Mouse (Mus musculus) stomach, postnatal 0 days (tissue): Measurements from ENCODE around the gene Atoh8. TPM values are rescaled to one million over a fixed set of nuclear protein-coding genes. Genes with fewer than 3 reads are reported as not detected.

Experiments
- ATAC-seq: fragments of 200-750 bp; cut with Nextera tagmentation; 2 replicates; pipeline ENCODE4 v1.8.0; 2017; ENCODE audit not compliant: low FRiP score, low TSS enrichment
- DNase-seq: peaks from one replicate; pipeline ENCODE4 v3.0.0-alpha.2; 2016; ENCODE audit warnings: low spot score
- H3K27ac ChIP-seq: fragments of 300-500 bp; sonication (generic); replicated peaks from 2 replicates; pipeline ENCODE4 v1.5.1; 2014; ENCODE audit warnings: mild to moderate bottlenecking, control low read depth
- H3K27me3 ChIP-seq: fragments of 300-500 bp; sonication (generic); 2 replicates; pipeline ENCODE4 v1.6.1; 2014; ENCODE audit warnings: low read length; ENCODE audit not compliant: control insufficient read depth, insufficient read depth
- H3K36me3 ChIP-seq: fragments of 300-500 bp; sonication (generic); 2 replicates; pipeline ENCODE4 v1.6.1; 2014; ENCODE audit warnings: low read length, mixed read lengths; ENCODE audit not compliant: control insufficient read depth, insufficient read depth
- H3K4me1 ChIP-seq: fragments of 300-500 bp; sonication (generic); replicated peaks from 2 replicates; pipeline ENCODE4 v1.6.1; 2014; ENCODE audit warnings: antibody characterized with exemption; ENCODE audit not compliant: control insufficient read depth, insufficient read depth
- H3K4me2 ChIP-seq: fragments of 300-500 bp; sonication (generic); replicated peaks from 2 replicates; pipeline ENCODE4 v1.6.1; 2014; ENCODE audit warnings: low read depth, mild to moderate bottlenecking, control low read depth, moderate library complexity
- H3K4me3 ChIP-seq: fragments of 300-500 bp; sonication (generic); 2 replicates; pipeline ENCODE4 v1.5.1; 2014; ENCODE audit warnings: low read depth, low read length, control low read depth
- H3K9ac ChIP-seq: fragments of 300-500 bp; sonication (generic); 2 replicates; pipeline ENCODE4 v1.6.1; 2014; ENCODE audit warnings: mild to moderate bottlenecking, low read length, control low read depth, mixed read lengths
- H3K9me3 ChIP-seq: fragments of 300-500 bp; sonication (generic); 2 replicates; pipeline ENCODE4 v1.6.1; 2016; ENCODE audit warnings: low read length; ENCODE audit not compliant: control insufficient read depth
- CTCF ChIP-seq: IDR thresholded peaks from 2 replicates; pipeline ENCODE4 v1.5.1; 2016; ENCODE audit warnings: antibody characterized with exemption, low read depth, mild to moderate bottlenecking, moderate library complexity
- EP300 ChIP-seq: optimal IDR thresholded peaks from 2 replicates; pipeline ENCODE3; 2016; ENCODE audit warnings: antibody characterized with exemption
- WGBS: fragments of 180-500 bp; shearing (Covaris S2); extraction: QIAGEN DNeasy Blood & Tissue Kit; methylation state at CpG from one replicate; pipeline ENCODE4 v1.1.7; 2014; 5-methylcytosine and 5-hydroxymethylcytosine counted together
- polyA plus RNA-seq: library from polyadenylated mRNA; unstranded; fragments of >200 nt; fragmentation: Nextera tagmentation; extraction: Ambion mirVana; gene quantifications from 2 replicates; pipeline ENCODE4 v1.2.1, GENCODE M21; 2015

The Atoh8 gene
- polyA plus RNA-seq, 1 experiment from 2014 or later: 5.5 TPM

DNA sequence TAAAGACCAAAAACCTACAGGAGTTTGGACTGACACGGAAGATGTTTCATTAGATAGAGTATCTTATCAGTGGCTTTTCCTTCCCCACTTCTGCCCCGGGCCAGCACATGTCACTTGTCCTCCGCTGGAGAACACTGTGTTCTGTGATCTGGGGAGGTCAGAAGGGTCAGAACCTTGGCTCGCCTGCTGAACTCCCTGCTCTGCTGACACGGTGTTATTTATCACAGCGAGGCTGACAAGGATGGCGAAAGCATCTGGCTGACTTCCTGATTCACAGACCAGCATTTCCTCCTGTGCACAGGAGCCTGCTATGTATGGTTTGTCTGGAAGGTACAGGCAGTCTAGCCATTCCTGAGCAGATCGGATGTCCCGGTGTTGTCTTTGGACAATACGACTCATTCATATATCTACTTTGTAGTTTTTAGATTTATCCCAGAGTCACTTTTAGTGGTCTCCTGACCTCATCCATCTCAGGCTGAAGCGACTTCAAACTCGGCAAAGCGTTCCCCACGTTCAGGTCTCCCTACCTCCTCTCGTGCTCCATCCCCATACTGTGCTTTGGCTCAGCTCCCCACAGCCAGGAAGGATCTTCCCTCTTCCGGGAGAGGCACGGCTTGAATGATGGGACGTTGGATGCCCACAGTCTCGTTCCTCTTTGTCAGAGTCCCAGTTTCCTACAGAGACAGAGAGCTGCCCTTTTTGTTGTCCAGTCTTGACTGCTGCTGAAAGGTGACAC is 73.1 kb downstream of the Atoh8 start:
- peak; percentile 40; the same call in 1 of the 2 replicates for ATAC-seq
- Histone ChIP-seq H3K36me3 (no peaks in the 10 kb centered on the region), H3K27ac (no peak overlapping the region), H3K27me3 (no peaks in the 10 kb centered on the region), H3K9me3 (no peaks in the 10 kb centered on the region), H3K4me3 (no peak overlapping the region), H3K4me1 (no peaks in the 10 kb centered on the region), H3K9ac (no peak overlapping the region), H3K4me2 (no peak overlapping the region)
- TF ChIP-seq CTCF (no peak), EP300 (no peak)
- no peak for DNase-seq
- WGBS: 26% methylated on average over 19 of the region's 19 CpGs

DNA sequence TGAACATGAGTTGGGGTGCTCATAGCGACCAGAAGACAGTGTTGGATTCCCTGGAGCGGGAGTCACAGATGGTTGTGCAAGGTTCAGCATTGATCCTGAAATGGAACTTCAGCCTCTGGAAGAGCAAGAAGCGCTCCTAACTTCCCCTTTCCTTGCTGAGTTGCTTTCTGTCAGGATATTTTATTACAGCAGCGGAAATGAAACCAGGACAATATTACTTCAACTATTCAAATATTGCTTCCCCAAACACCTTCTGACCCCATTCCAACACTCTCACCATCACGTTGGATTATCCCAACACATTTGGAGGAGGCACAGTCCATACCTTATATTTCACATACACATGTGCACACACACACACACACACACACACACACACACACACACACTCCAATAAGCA is 73.6 kb downstream of the Atoh8 start:
- no peaks in the 10 kb centered on the region for H3K9me3 ChIP-seq
- H3K4me2 ChIP-seq: no peak overlapping the region
- no peak overlapping the region for H3K4me3 ChIP-seq
- H3K9ac ChIP-seq: no peak overlapping the region
- TF ChIP-seq CTCF (no peak), EP300 (no peak)
- H3K4me1 ChIP-seq: no peaks in the 10 kb centered on the region
- no peak for DNase-seq
- H3K27ac ChIP-seq: no peak overlapping the region
- WGBS: 70% methylated on average over 5 of the region's 5 CpGs
- no peaks in the 10 kb centered on the region for H3K36me3 ChIP-seq
- H3K27me3 ChIP-seq: no peaks in the 10 kb centered on the region
- ATAC-seq: no peak

DNA sequence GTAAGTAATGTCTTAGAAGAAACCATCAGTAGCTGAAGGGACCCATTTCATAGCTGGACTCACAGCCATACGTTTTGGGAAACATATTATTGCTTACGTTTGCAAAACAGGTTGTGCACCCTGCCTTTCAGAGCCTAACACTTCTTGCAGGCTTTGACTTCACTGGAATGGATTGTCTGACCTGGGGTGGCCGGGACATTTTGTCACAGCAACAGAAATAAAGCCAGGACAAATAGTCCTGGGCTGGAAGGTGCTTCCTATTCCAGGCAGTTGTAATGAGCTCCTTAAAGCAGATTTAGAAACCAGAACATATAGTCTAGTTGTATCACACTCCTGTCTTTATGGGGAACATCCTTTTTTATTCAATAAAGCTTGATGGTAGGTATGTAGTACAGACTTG is 74.4 kb downstream of the Atoh8 start:
- Histone ChIP-seq H3K4me3 (no peak overlapping the region), H3K27ac (no peak overlapping the region), H3K9me3 (no peaks in the 10 kb centered on the region), H3K4me1 (no peaks in the 10 kb centered on the region), H3K9ac (no peak overlapping the region), H3K4me2 (no peak overlapping the region), H3K27me3 (no peaks in the 10 kb centered on the region), H3K36me3 (no peaks in the 10 kb centered on the region)
- DNase-seq (no peak), ATAC-seq (no peak)
- WGBS: 80% methylated on average over 3 of the region's 3 CpGs
- TF ChIP-seq EP300 (no peak), CTCF (no peak)

DNA sequence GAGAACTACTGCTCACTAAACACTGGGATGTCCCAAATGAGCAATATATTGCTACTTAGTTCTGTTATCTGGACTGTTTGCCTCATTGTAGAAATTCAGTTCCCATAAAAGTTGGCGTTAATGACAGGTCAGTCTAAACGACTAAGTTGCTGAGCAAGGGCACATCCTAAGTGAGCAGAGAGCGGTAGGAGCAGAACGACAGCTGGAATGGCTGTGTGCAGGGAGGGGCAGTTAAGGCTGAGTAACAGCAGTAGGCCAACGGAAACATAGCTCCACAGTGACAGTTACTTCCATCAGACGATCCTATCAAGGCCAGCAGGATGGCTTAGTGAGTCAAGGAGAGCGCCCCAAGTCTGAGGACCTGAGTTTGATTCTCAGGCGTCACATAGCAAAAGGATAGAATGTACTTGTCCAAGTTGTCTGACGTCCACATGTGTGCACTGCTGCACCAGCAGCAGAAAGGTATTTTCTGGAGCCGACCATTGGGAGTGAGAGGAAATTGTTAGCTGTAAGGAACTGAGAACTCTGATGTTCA is 75.4 kb downstream of the Atoh8 start:
- H3K4me1 ChIP-seq: no peaks in the 10 kb centered on the region
- DNase-seq (no peak), ATAC-seq (no peak)
- no peak overlapping the region for H3K9ac ChIP-seq
- H3K36me3 ChIP-seq: no peaks in the 10 kb centered on the region
- H3K4me3 ChIP-seq: no peak overlapping the region
- no peak overlapping the region for H3K4me2 ChIP-seq
- TF ChIP-seq CTCF (no peak), EP300 (no peak)
- WGBS: 74% methylated on average over 10 of the region's 10 CpGs
- H3K9me3 ChIP-seq: no peaks in the 10 kb centered on the region
- H3K27ac ChIP-seq: no peak overlapping the region
- H3K27me3 ChIP-seq: no peaks in the 10 kb centered on the region

DNA sequence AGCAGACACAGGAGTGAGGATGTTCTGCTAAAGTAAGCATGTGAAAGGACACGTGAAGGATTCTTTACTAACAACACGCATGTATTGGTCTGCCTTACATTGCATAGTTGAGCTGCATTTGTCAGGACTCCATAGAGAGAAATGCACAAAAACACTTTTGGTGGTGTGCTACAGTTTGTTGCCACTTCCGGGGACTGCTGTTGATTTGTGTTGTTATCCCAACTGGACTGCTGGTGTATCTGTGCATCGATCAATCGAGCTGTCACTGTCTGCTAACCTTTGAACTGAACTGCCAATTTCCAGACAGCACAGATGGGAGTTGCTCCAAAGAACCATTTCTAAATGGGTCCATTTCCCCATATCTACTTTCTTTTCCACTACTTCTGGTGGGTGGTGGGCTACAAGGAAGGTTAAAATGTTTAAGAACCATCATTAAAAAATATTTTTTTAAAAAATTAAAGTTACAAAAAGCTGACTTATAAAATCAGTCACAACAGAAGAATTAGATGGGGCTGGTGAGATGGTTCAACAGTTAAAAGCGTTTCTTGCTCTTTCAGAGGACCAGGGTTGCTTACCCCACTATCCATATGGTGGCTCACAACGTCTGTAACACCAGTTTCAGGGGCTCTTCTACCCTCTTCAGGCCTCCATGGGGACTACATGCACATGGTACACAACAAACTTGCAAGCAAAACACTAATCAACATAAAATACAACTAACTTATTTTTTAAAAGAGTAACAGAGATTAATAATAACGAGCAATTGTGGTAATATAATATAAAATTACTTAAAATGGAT is 76.2 kb downstream of the Atoh8 start:
- no peaks in the 10 kb centered on the region for H3K27me3 ChIP-seq
- 83% methylated on average over 8 of the region's 8 CpGs for WGBS
- H3K4me1 ChIP-seq: no peaks in the 10 kb centered on the region
- no peaks in the 10 kb centered on the region for H3K36me3 ChIP-seq
- no peak overlapping the region for H3K27ac ChIP-seq
- H3K4me2 ChIP-seq: no peak overlapping the region
- ATAC-seq: no peak
- no peak for DNase-seq
- TF ChIP-seq EP300 (no peak), CTCF (peak; percentile 47)
- no peak overlapping the region for H3K9ac ChIP-seq
- no peaks in the 10 kb centered on the region for H3K9me3 ChIP-seq
- no peak overlapping the region for H3K4me3 ChIP-seq

Other genes starting within 250 kb of the Atoh8 start
- gene St3gal5, start 138.0 kb downstream of the Atoh8 start, polyA plus RNA-seq: 13.4 and 14.2 TPM in 2 replicates
- not detected in 2 replicates for gene Sftpb, start 69.0 kb upstream of the Atoh8 start, polyA plus RNA-seq
- 20.1 and 21.0 TPM in 2 replicates for gene Usp39, start 109.6 kb upstream of the Atoh8 start, polyA plus RNA-seq
- 19.6 and 20.5 TPM in 2 replicates for gene 0610030E20Rik, start 111.7 kb upstream of the Atoh8 start, polyA plus RNA-seq
- gene Tmem150a, start 119.9 kb upstream of the Atoh8 start, polyA plus RNA-seq: 7.7 and 8.4 TPM in 2 replicates
- 136 and 137 TPM in 2 replicates for gene Rnf181, start 131.4 kb upstream of the Atoh8 start, polyA plus RNA-seq
- 20.2 and 22.2 TPM in 2 replicates for gene Vamp5, start 144.9 kb upstream of the Atoh8 start, polyA plus RNA-seq
- gene Vamp8, start 155.1 kb upstream of the Atoh8 start, polyA plus RNA-seq: 368 and 396 TPM in 2 replicates
- 10.7 and 10.8 TPM in 2 replicates for gene Ggcx, start 178.7 kb upstream of the Atoh8 start, polyA plus RNA-seq
- 143 and 146 TPM in 2 replicates for gene Mat2a, start 204.0 kb upstream of the Atoh8 start, polyA plus RNA-seq